Comparison of ENCODE assay signal across 27 mouse cellular contexts in genomic region chr16:90216414-90216813, GRCm38 (mm10). TPM values are rescaled to one million over a fixed set of nuclear protein-coding genes. Genes with fewer than 3 reads are reported as not detected.
DNase-seq lines count a peak whose midpoint lies in the region; ATAC-seq and TF ChIP-seq lines count a peak whose summit lies in the region.
"Had no signal": no experiment of that assay in that cellular context is flagged by ENCODE, and none has a peak within 500 bp of the region (broad histone marks: within the 10 kb centered on the region; RNA-seq: fewer than 3 reads in every experiment).

No protein-coding gene starts in this region.

- H3K9ac ChIP-seq in liver, embryonic 13.5 days: no peak overlapping the region
- H3K9ac ChIP-seq in liver, embryonic 11.5 days (ENCODE audit: low read depth, low read length): no peak overlapping the region
- no peak overlapping the region for H3K9ac ChIP-seq in intestine, embryonic 16.5 days (ENCODE audit: low read depth, low read length)
- no peak overlapping the region for H3K9ac ChIP-seq in midbrain, embryonic 15.5 days
- H3K9ac ChIP-seq: embryonic facial prominence, embryonic 13.5 days; forebrain, embryonic 15.5 days; heart, embryonic 13.5 days; hindbrain, embryonic 14.5 days; liver, embryonic 14.5 days; lung, embryonic 15.5 days had no signal

- TF ChIP-seq POLR2A in kidney, adult 2 months (IDR thresholded peaks at IDR 0.05; ENCODE audit: low read depth, low read length): no peak

- H3K4me1 ChIP-seq in kidney, adult 2 months (ENCODE audit: control insufficient read depth, insufficient read depth, low read length): peaks cover 9% of the 10 kb centered on the region; the same call in 1 of the 2 replicates
- H3K4me1 ChIP-seq in liver, embryonic 13.5 days (replicated peaks): peaks cover 76% of the 10 kb centered on the region
- H3K4me1 ChIP-seq in liver, embryonic 11.5 days (replicated peaks; ENCODE audit: control insufficient read depth, insufficient read depth, low read length): peaks cover 38% of the 10 kb centered on the region
- peaks cover 2% of the 10 kb centered on the region; the same call in 1 of the 2 replicates for H3K4me1 ChIP-seq in intestine, embryonic 16.5 days (ENCODE audit: control insufficient read depth, insufficient read depth, low read length)
- peaks cover 1% of the 10 kb centered on the region; the same call in 1 of the 2 replicates for H3K4me1 ChIP-seq in midbrain, embryonic 15.5 days

- peak overlapping the region; percentile 94 for H3K27ac ChIP-seq in kidney, adult 2 months (ENCODE audit: insufficient read depth, low read depth, low read length)
- peak overlapping the region; percentile 47; the same call in 1 of the 2 replicates for H3K27ac ChIP-seq in liver, embryonic 13.5 days
- no peak overlapping the region for H3K27ac ChIP-seq in liver, embryonic 11.5 days (ENCODE audit: low read depth, low read length)
- H3K27ac ChIP-seq in intestine, embryonic 16.5 days (ENCODE audit: low read length): peak overlapping the region; percentile 74
- no peak overlapping the region for H3K27ac ChIP-seq in midbrain, embryonic 15.5 days
- H3K27ac ChIP-seq: embryonic facial prominence, embryonic 13.5 days; forebrain, embryonic 10.5 days; forebrain, embryonic 15.5 days; gastrocnemius, adult 2 months; heart, adult 2 months; heart, embryonic 13.5 days; hindbrain, embryonic 14.5 days; liver, embryonic 14.5 days had no signal

- H3K27me3 ChIP-seq in kidney, adult 2 months (replicated peaks; ENCODE audit: control insufficient read depth, insufficient read depth, low read length): no peaks in the 10 kb centered on the region
- no peaks in the 10 kb centered on the region for H3K27me3 ChIP-seq in liver, embryonic 13.5 days
- H3K27me3 ChIP-seq in liver, embryonic 11.5 days (replicated peaks; ENCODE audit: control insufficient read depth, insufficient read depth, low read length): no peaks in the 10 kb centered on the region
- H3K27me3 ChIP-seq in intestine, embryonic 16.5 days (replicated peaks; ENCODE audit: control insufficient read depth, insufficient read depth, low read length): no peaks in the 10 kb centered on the region
- no peaks in the 10 kb centered on the region for H3K27me3 ChIP-seq in midbrain, embryonic 15.5 days (replicated peaks)
- H3K27me3 ChIP-seq: embryonic facial prominence, embryonic 13.5 days; forebrain, embryonic 15.5 days; heart, embryonic 13.5 days; lung, embryonic 15.5 days had no signal

- no peak overlapping the region for H3K4me2 ChIP-seq in liver, embryonic 13.5 days
- no peak overlapping the region for H3K4me2 ChIP-seq in liver, embryonic 11.5 days
- no peak overlapping the region for H3K4me2 ChIP-seq in intestine, embryonic 16.5 days (ENCODE audit: low read depth, low read length)
- no peak overlapping the region for H3K4me2 ChIP-seq in midbrain, embryonic 15.5 days
- H3K4me2 ChIP-seq: embryonic facial prominence, embryonic 13.5 days; forebrain, embryonic 15.5 days; heart, embryonic 13.5 days; hindbrain, embryonic 14.5 days; lung, embryonic 15.5 days had no signal

- ATAC-seq in liver, embryonic 13.5 days (ENCODE audit: low read depth): no peak
- no peak for ATAC-seq in liver, embryonic 11.5 days (replicated peaks; ENCODE audit: low FRiP score)
- ATAC-seq in intestine, embryonic 16.5 days: peak; percentile 52
- ATAC-seq in midbrain, embryonic 15.5 days (replicated peaks): no peak
- ATAC-seq: CD4-positive, CD25-positive, alpha-beta regulatory T cell, adult 4 months; forebrain, embryonic 15.5 days; midbrain, embryonic 16.5 days had no signal

- TF ChIP-seq CTCF in kidney, adult 2 months (conservative IDR thresholded peaks at IDR 0.05; ENCODE audit: insufficient read depth, insufficient read length, low read depth, low read length): no peak

- DNase-seq in kidney, adult 2 months: peak; percentile 77
- DNase-seq in kidney, postnatal 4 days: no peak
- no peak for DNase-seq in liver, embryonic 13.5 days
- no peak for DNase-seq in liver, embryonic 11.5 days (ENCODE audit: low spot score)
- peak; percentile 57 for DNase-seq in large intestine, adult 2 months (ENCODE audit: low read depth, low spot score)
- no peak for DNase-seq in right cerebral cortex, postnatal 4 days
- DNase-seq: adrenal gland, postnatal 14 days; cerebellum, adult 11 months; cerebellum, adult 9-11 months; gastrocnemius, adult 2 months; gastrocnemius, postnatal 36 days; heart, adult 2 months; heart, postnatal 10 days; right cerebral cortex, adult 18-20 months; thymus, adult 2 months; thymus, postnatal 36 days had no signal

- H3K4me3 ChIP-seq in kidney, adult 2 months (ENCODE audit: insufficient read depth, low read depth, low read length): no peak overlapping the region
- H3K4me3 ChIP-seq in liver, embryonic 13.5 days (replicated peaks): no peak overlapping the region
- no peak overlapping the region for H3K4me3 ChIP-seq in liver, embryonic 11.5 days (ENCODE audit: low read depth, low read length)
- no peak overlapping the region for H3K4me3 ChIP-seq in intestine, embryonic 16.5 days (ENCODE audit: low read length)
- no peak overlapping the region for H3K4me3 ChIP-seq in midbrain, embryonic 15.5 days
- H3K4me3 ChIP-seq: embryonic facial prominence, embryonic 13.5 days; forebrain, embryonic 10.5 days; forebrain, embryonic 15.5 days; gastrocnemius, adult 2 months; heart, adult 2 months; heart, embryonic 13.5 days; lung, embryonic 15.5 days had no signal

- no peaks in the 10 kb centered on the region for H3K9me3 ChIP-seq in liver, embryonic 13.5 days (replicated peaks)
- H3K9me3 ChIP-seq in liver, embryonic 11.5 days (ENCODE audit: control insufficient read depth, low read length): no peaks in the 10 kb centered on the region
- no peaks in the 10 kb centered on the region for H3K9me3 ChIP-seq in intestine, embryonic 16.5 days (ENCODE audit: control insufficient read depth, low read length)
- H3K9me3 ChIP-seq in midbrain, embryonic 15.5 days: no peaks in the 10 kb centered on the region
- H3K9me3 ChIP-seq: embryonic facial prominence, embryonic 13.5 days; forebrain, embryonic 10.5 days; forebrain, embryonic 15.5 days; heart, embryonic 13.5 days; lung, embryonic 15.5 days had no signal

- 51% methylated on average over 2 of the region's 2 CpGs for WGBS in kidney, adult 2 months
- WGBS in liver, embryonic 13.5 days (ENCODE audit: insufficient replicate concordance): 88% methylated on average over 2 of the region's 2 CpGs
- WGBS in liver, embryonic 11.5 days: 88% methylated on average over 2 of the region's 2 CpGs
- WGBS in intestine, embryonic 16.5 days: 60% methylated on average over 2 of the region's 2 CpGs
- WGBS in large intestine, adult 2 months: 46% methylated on average over 2 of the region's 2 CpGs
- WGBS in midbrain, embryonic 15.5 days: 91% methylated on average over 2 of the region's 2 CpGs

- no peaks in the 10 kb centered on the region for H3K36me3 ChIP-seq in kidney, adult 2 months (ENCODE audit: control insufficient read depth, insufficient read depth, low read length)
- no peaks in the 10 kb centered on the region for H3K36me3 ChIP-seq in liver, embryonic 13.5 days
- H3K36me3 ChIP-seq in liver, embryonic 11.5 days (ENCODE audit: control insufficient read depth, insufficient read depth, low read length): no peaks in the 10 kb centered on the region
- H3K36me3 ChIP-seq in intestine, embryonic 16.5 days (ENCODE audit: control insufficient read depth, insufficient read depth, low read length): no peaks in the 10 kb centered on the region
- no peaks in the 10 kb centered on the region for H3K36me3 ChIP-seq in midbrain, embryonic 15.5 days (replicated peaks)
- H3K36me3 ChIP-seq: embryonic facial prominence, embryonic 13.5 days; forebrain, embryonic 10.5 days; forebrain, embryonic 15.5 days; heart, embryonic 13.5 days; lung, embryonic 15.5 days had no signal

RNA-seq across cellular contexts. Expression of gene Sod1, which starts 4.1 kb away (rescaled TPM):
- 965 and 1,226 TPM in 2 replicates for polyA plus RNA-seq in kidney, adult 2 months (2012; rRNA removed)
- polyA plus RNA-seq in liver, embryonic 13.5 days (2015; fragmentation: Nextera tagmentation; extraction: Ambion mirVana): 1,329 and 1,400 TPM in 2 replicates
- polyA plus RNA-seq in liver, embryonic 11.5 days (2014; fragmentation: Nextera tagmentation; extraction: Ambion mirVana): 1,899 and 2,008 TPM in 2 replicates
- 1,142 and 1,262 TPM in 2 replicates for polyA plus RNA-seq in intestine, embryonic 16.5 days (2015; fragmentation: Nextera tagmentation; extraction: Ambion mirVana)
- 371 and 473 TPM in 2 replicates for polyA plus RNA-seq in large intestine, adult 2 months (2012; rRNA removed)
- polyA plus RNA-seq in midbrain, embryonic 15.5 days (2015; fragmentation: Nextera tagmentation; extraction: Ambion mirVana): 855 and 861 TPM in 2 replicates

Comparison
In these comparisons a context has a peak if more than half of its experiments do, and no peak if none do; other contexts are left out.
1. DNase-seq: peak in kidney, adult 2 months (single experiment) and large intestine, adult 2 months (single experiment); none in kidney, postnatal 4 days (0 of 2), liver, embryonic 13.5 days (single experiment), liver, embryonic 11.5 days (single experiment) and right cerebral cortex, postnatal 4 days (single experiment).
2. H3K27ac ChIP-seq: peak in kidney, adult 2 months (single experiment), liver, embryonic 13.5 days (single experiment) and intestine, embryonic 16.5 days (single experiment); none in liver, embryonic 11.5 days (single experiment) and midbrain, embryonic 15.5 days (single experiment).